Mouse (Mus musculus) myocyte (in vitro differentiated cells): ENCODE measurements around the gene Dnajb11.

ENCODE experiments used
- MYOD1 ChIP-seq, 3 experiments: IDR thresholded peaks; one replicate each; pipeline ENCODE4 v1.6.1; 2011; ENCODE audit warnings: control low read depth in 2 of 3, low read depth in 2 of 3, mild to moderate bottlenecking in 2 of 3, moderate library complexity in 1 of 3; ENCODE audit not compliant: insufficient read length in 2 of 3, control insufficient read depth in 1 of 3
- POLR2A ChIP-seq: IDR thresholded peaks from one replicate; pipeline ENCODE4 v1.6.1; 2011; ENCODE audit warnings: low read depth, mild to moderate bottlenecking, control low read depth, moderate library complexity; ENCODE audit not compliant: insufficient read length
- POLR2AphosphoS2 ChIP-seq: IDR thresholded peaks from one replicate; pipeline ENCODE4 v1.6.1; 2011; ENCODE audit warnings: low read depth, control low read depth; ENCODE audit not compliant: insufficient read length

- no peak for TF ChIP-seq POLR2AphosphoS2
- no peak for TF ChIP-seq POLR2A
- TF ChIP-seq MYOD1 (IDR thresholded peaks at IDR 0.05; ENCODE audit: control insufficient read depth in 1 of 3, insufficient read length in 2 of 3, low read depth in 2 of 3): no peak
These were observed 9.3 kb upstream of the Dnajb11 start for GRCm38 (mm10) chr16:22848331-22848730.
